Mouse (Mus musculus) liver, embryonic 14.5 days (tissue): Measurements from ENCODE around the gene Spen.

ENCODE experiments used
- CTCF ChIP-seq: IDR thresholded peaks from 2 replicates; pipeline ENCODE4 v1.5.1; 2016; ENCODE audit warnings: antibody characterized with exemption, low read depth, control low read depth
- EP300 ChIP-seq: IDR thresholded peaks from 2 replicates; pipeline ENCODE4 v1.6.1; 2016; ENCODE audit warnings: antibody characterized with exemption, low read depth

DNA sequence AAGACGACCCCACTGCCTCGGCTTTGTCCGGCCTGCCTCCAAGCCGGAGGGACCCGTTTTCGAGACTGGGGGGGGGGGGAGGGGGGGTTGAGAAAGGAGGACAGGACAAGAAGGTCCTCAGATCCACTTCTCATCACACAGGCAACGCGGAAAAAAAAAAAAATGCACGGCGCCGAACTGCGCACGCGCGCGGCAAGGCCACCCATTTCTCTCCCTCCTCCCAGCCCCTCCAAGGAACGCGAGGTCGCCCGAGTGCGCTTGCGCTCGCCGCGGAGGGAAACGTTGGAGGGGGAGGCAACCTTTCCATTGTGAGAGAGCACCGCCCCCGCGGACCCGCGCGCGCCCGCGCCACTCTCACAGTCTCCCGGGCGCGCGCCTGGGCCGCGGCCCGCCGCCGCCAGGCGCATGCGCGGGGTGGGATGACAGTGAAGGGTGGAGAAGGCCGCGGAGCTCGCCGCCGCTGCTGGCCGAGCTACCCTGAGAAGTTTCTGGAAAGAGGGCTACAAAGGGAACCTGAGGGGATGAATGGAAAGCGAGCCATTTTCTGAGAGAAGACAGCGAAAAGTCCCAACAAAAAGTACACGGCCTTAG is 7.4 kb upstream of the Spen start:
- TF ChIP-seq CTCF: no peak
- TF ChIP-seq EP300: no peak
